Mouse (Mus musculus): Measurements from ENCODE around the gene Pbx1.

GRCm38 (mm10) chr1:168169791-168170190, 262.3 kb downstream of the Pbx1 start:
- TF ChIP-seq CTCF (IDR thresholded peaks at IDR 0.05; ENCODE audit: low read depth), result no peak
- TF ChIP-seq EP300 (IDR thresholded peaks at IDR 0.05; ENCODE audit: low read depth), result no peak
